Mouse (Mus musculus) G1E (cell line): ENCODE data around the gene Phf20.

ENCODE experiments used
- CTCF ChIP-seq: IDR thresholded peaks from 2 replicates; pipeline ENCODE4 v1.5.1; 2012; ENCODE audit warnings: low read depth, low read length, inconsistent platforms, mixed read lengths
- GATA1 ChIP-seq: IDR thresholded peaks from 2 replicates; pipeline ENCODE4 v1.6.1; 2012; ENCODE audit warnings: borderline replicate concordance, low read length, inconsistent platforms, mixed read lengths
- POLR2AphosphoS5 ChIP-seq: IDR thresholded peaks from 2 replicates; pipeline ENCODE4 v1.6.1; 2012; ENCODE audit warnings: low read depth, low read length, inconsistent platforms; ENCODE audit not compliant: insufficient replicate concordance
- TAL1 ChIP-seq: conservative IDR thresholded peaks from 2 replicates; pipeline ENCODE4 v1.6.1; 2012; ENCODE audit warnings: low read depth, low read length, inconsistent platforms, mixed read lengths

DNA sequence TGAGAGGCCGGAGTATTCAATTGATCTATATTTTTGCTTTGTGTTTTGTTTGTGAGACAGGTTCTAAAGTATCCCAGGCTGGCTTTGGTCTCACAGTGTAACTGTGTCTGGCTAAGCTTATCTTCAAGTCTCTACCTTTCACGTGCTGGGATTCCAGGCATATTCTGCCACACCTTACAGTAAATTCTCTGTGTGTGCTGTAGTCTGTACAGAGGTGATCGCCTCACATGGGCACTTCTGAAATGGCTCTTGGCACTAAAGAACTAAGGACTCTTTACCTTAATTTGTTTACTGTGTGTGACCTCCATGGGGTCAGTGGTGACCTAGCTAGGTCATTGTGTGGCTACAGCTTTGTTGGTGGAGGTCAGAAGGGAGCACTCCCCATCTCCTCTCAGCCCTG lies 99.9 kb downstream of the Phf20 start:
- TF ChIP-seq CTCF (no peak), TAL1 (no peak), GATA1 (no peak), POLR2AphosphoS5 (no peak)
